Mouse (Mus musculus) MEL (cell line): ENCODE data around the gene Zfp398.

ENCODE experiments used
- CTCF ChIP-seq, 3 experiments: IDR thresholded peaks in 2 of 3; conservative IDR thresholded peaks in 1 of 3; 2 replicates each; pipeline ENCODE4 v1.5.1; 2011 to 2012; ENCODE audit warnings: low read length in 3 of 3, low read depth in 2 of 3, mild to moderate bottlenecking in 2 of 3, improper control_type of control experiment in 1 of 3, inconsistent platforms in 1 of 3, mixed read lengths in 1 of 3, moderate library complexity in 1 of 3; ENCODE audit not compliant: control insufficient read depth in 1 of 3, insufficient read depth in 1 of 3, poor library complexity in 1 of 3, severe bottlenecking in 1 of 3
- POLR2A ChIP-seq, 2 experiments: IDR thresholded peaks; 2 replicates each; pipeline ENCODE4 v1.6.1; 2011 to 2012; ENCODE audit warnings: low read length in 2 of 2, mild to moderate bottlenecking in 2 of 2, control low read depth in 1 of 2, improper control_type of control experiment in 1 of 2, low read depth in 1 of 2, moderate library complexity in 1 of 2; ENCODE audit not compliant: control insufficient read depth in 1 of 2, insufficient read depth in 1 of 2, poor library complexity in 1 of 2

GRCm38 (mm10) chr6:47917051-47917450, 81.6 kb downstream of the Zfp398 start:
- no peak for TF ChIP-seq POLR2A (IDR thresholded peaks at IDR 0.05; ENCODE audit: control insufficient read depth in 1 of 2, insufficient read depth in 1 of 2, low read depth in 1 of 2, low read length in 2 of 2, poor library complexity in 1 of 2)
- no peak for TF ChIP-seq CTCF (IDR thresholded peaks at IDR 0.05 in 2 of 3, conservative IDR thresholded peaks at IDR 0.05 in 1 of 3; ENCODE audit: control insufficient read depth in 1 of 3, insufficient read depth in 1 of 3, low read depth in 2 of 3, low read length in 3 of 3, poor library complexity in 1 of 3, severe bottlenecking in 1 of 3)
